Mouse (Mus musculus) spleen, postnatal 4 days (tissue): ENCODE measurements around the gene Cited2.

ENCODE experiments used
- DNase-seq, 2 experiments: peaks; one replicate each; pipeline ENCODE4 v3.0.0; 2022; ENCODE audit warnings: low spot score in 2 of 2

Gene Cited2

GRCm38 (mm10) chr10:17723871-17724741 lies 1.1 kb downstream of the Cited2 start:
- DNase-seq: peak; percentile 81 to 91

DNA sequence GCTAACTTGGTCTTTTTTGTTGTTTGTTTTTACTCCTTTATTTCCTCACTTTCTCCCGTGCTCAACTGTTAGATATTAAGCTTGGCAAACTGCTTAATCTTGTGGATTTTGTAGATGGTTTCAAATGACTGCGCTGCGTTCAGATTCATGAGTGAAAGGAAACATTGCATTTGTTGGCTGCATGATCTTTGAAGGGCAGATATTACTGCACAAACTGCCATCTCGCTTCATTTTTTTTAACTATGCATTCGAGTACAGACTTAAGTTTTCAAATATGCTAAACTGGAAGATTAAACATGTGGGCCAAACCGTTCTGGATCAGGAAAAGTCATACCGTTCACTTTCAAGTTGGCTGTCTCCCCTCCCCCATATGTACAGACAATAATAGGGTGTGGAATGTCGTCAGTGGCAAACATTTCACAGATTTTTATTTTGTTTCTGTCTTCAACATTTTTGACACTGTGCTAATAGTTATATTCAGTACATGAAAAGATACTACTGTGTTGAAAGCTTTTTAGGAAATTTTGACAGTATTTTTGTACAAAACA lies 2.1 kb downstream of the Cited2 start:
- DNase-seq: peak in 1 of 2 experiments; percentile 38

DNA sequence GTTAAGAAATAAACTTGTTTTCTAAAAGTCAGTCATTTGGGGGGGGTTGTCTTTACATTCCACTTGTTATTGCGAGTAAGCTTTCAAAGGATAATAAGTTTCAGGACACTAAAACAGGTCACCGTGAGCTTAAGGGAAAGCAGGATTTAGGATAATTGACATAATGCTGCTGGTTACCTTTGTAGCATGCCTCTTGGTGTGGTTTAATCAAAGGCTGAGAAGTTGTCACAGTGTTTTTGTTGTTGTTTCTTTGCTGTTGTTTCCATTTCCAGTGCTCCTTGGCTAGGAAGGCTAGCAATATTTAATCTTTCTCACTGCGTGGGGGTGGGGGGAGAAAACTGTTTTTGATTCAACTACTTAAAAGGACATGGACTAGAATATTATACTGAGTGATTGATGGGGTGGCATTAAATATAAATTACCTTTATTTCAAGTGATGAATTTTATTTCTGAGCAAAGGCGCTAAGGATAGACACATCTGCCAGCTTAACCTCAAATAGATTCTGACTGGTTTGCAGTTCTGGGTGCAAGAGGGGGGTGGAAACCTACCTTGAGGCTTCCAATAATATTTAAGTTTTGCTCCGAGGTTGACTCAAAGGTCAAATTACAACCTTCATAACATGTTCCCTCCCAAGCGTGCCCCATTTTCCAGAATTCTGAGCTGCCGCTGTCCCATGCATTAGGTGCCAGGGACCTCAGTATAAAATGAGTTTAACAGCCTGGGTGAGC lies 2.8 kb downstream of the Cited2 start:
- peak in 1 of 2 experiments; percentile 39 for DNase-seq

DNA sequence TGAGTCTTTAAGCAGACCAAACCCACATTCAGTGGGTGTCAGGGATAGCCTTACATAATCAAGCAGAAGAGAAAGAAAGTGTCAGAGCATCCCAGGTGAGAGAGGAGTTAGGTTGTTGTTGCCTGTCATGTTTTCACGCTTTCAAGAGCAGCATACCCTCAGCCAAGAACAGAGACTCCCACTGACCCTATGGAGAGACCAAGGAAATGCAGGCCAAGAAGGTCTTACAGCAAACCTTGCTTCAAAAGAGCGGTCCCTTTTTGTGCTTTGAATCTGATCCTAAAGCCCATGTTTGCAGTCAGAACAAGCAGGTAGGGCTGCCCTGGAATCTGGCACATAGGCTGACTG lies 3.3 kb downstream of the Cited2 start:
- DNase-seq: no peak

DNA sequence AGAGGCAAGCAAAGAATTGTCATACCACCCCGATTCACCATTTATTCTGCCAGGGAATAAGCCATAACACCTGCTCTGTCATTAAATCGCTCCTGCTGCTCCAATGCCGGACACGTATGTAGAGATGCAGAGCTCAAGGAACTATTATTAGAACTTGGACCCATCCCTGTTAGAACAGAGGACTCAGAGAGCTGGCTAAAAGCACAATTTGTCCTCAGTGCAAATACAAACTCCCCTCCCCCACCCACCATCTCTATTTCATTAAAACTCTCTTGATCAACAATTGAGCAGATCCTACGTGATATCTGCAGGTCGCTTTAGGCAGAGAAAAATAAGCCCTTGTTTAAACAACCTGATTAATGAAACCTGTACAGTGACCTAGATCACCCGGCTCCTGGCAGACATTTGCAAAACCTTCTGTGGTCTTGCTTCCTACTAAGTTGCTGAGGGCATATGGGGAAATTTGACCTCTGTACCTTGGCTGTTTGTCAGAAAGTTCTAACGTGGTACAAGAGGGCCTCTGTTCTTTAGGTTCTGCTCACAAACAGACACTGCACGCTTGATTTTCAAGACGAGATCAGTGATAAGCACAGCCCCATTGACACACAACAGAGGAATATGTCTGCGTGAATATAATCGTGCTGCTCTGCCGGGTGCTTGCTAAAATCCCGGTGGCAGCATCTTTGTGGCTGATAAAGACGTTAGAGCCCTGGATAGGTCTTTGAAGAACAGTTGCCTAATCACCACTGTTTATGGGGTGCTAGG lies 4.3 kb downstream of the Cited2 start:
- DNase-seq: no peak

DNA sequence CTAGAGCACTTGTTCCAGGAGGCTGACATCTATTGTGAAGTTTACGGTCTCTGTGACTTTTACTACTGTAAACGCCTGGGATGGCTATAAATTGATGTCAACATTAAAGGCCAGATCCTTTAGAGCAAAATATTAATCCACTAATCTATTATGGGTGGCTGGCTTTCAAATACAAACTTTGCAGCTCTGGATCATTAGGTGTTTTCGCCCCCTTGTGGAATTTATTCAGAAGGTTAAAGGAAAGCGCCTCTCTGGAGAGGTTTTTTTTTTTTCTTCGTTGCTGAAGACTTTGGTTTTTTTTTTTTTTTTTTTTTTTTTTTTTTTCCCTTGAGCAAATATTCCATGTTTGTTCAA lies 4.9 kb downstream of the Cited2 start:
- no peak for DNase-seq

DNA sequence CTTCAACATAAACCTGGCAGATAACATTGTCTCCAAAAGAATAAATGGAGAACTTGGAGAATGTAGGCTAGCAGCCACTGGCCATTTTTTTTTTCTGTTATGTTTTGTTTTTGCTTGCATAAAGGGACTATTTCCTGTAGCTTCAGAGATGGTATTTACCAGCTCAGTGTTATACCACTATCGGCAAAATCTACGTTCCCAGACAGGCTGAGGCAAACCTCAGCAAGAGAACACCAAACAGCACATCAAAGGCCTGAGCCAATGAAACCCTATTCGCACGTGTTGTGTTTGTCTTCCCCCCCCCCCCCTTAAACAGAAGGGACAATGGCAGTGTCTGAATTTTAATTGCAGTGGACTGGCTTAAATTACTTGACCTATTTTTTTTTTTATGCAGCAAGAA lies 5.7 kb downstream of the Cited2 start:
- no peak for DNase-seq

DNA sequence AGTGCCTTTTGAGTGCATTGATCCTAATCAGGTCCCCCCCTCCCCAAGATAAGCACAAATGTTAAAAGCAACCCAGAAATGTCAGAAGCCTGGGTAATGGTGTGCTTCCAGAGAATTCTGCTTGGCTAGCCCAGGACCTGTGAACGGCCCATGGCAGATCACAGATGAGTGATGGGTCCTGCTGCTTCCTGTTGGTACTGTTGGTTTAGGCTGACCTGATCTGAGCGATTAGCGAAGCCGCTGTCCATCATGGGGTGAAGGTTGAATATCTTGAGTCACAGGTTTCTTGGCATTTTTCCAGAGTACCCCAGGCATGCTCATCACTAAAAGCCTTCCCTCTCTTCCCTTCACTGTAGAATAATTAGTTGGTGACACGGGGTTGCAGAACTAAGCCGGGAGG lies 6.5 kb downstream of the Cited2 start:
- no peak for DNase-seq

DNA sequence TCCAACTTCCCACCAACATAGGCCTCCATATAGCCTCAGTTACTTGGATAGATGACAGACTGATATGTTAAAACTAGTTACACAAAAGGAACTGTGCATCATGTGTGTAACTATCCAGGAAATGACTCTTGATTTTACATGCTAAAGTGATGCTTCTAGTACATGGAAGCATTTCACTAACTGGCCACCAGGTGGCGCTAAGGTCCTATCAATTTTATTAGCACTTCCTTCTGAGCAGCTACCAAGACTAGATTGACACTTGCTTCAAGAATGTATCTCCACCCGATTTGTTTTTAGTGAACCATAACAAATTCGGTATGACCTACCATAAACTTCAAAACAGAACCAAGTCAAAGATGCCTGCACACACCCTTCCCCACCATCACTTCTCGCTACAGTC lies 10.0 kb downstream of the Cited2 start:
- DNase-seq: peak; percentile 71 to 89

DNA sequence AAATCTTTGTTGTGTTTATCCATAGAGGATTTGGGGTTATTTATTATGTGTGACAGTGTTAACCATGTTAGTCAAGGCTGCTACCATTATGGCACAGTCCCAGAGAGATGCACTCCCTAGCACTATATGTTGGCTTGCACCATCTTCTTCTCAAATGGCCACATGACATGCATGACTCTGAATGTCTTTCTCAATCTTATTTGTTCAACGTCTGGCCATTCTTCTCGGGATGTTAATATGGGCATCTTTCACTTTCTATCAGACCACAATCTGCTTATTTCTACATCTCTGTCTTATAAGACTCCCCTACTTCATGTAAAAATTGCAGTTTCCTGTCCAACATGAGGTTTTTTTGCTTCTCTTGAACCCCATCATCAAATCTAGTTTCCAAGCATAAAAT lies 19.6 kb downstream of the Cited2 start:
- DNase-seq: no peak

- no peak for DNase-seq
Observed at GRCm38 (mm10) chr10:17752478-17752877, 29.5 kb downstream of the Cited2 start.

GRCm38 (mm10) chr10:17759772-17760171 lies 36.8 kb downstream of the Cited2 start:
- DNase-seq: no peak

- no peak for DNase-seq
Observed at GRCm38 (mm10) chr10:17760750-17761613, 38.0 kb downstream of the Cited2 start.

GRCm38 (mm10) chr10:17761652-17762051 lies 38.6 kb downstream of the Cited2 start:
- DNase-seq: no peak

- DNase-seq: no peak
Observed at GRCm38 (mm10) chr10:17762946-17763345, 39.9 kb downstream of the Cited2 start.

DNA sequence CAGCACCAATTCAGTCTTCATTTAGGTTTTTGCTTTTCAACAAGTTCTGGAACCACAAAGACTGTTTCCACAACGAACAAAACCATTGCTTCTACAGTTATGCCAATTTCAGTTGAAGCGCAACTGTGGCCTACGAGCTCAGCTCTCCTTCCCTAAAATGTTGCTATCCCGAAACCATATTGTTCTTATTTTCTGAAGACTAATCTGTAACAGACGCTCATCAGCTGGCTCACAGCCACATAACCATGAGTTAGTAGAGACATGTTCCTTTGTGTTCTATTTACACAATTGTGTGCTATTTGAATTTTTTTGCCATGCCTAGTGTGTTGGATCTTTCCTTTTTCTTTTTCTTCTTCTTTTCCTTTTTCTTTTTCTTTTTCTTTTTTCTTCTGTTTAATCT lies 46.8 kb downstream of the Cited2 start:
- no peak for DNase-seq

DNA sequence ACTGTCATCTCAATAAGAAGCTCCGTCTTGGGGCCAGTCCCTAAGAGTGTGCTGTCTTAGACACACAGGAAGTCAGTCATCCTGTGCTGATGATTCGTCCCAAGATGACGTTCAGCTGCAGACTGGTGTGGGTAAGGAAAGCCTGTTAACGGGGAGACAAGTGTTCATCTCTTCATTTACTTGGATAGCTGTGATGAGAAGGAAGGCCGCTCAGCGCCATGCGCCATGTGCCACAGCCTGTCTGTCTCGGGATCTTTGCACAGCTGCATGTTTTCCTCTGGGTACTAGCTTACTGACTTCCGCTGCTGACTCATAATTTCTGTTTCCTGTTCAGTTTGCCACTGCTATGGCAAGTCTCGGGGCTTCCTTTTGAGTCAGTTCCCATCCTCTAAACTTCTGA lies 49.3 kb downstream of the Cited2 start:
- no peak for DNase-seq

GRCm38 (mm10) chr10:17774366-17774765 lies 51.3 kb downstream of the Cited2 start:
- DNase-seq: no peak

GRCm38 (mm10) chr10:17775079-17775478 lies 52.1 kb downstream of the Cited2 start:
- DNase-seq: no peak
